Mouse (Mus musculus): Measurements from ENCODE around the gene Rbm38.
A peak's percentile ranks its signal among the peaks of the same experiment; 100 is the strongest.

The Rbm38 gene

DNA sequence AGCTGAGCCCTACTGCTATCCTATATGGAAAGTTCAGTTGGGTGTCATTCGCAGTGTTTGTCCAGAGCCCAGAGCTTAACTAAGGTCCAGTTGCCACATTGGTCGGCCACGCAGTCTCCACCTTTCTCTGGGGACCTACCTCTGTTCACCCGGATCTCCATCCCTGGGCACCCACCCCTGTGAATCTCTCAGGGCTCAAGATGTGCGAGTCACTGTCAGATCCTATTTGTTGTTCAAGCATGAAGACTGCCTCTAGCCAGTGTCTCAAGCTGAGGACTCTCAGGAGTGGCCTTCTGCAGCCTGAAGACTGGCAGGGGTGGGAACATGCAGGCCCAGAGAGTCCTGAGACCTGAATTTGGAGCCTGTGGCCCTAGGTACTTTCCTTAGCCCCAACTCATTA is 15.8 kb downstream of the Rbm38 start:
- no peak for DNase-seq (ENCODE audit: low spot score in 2 of 2)

DNA sequence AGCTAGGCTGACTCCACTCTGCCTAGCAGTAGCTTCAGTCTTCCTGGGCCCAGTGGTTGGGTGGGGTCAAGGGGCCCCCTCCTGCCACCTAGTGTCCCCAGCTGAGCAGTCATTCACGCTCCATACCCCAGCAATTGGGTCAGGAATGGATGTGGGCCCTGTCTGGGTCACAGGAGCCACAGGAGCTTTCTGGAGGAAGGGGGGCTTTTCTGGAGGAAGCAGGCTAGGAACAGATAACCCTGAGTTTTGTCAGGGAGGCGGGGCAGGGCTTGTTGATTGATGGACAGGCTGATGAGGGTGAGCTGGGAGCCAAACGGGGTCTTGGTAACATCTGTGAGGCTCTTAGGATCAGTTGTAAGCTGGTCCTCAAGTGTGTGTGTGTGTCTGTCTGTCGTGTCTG is 16.3 kb downstream of the Rbm38 start:
- no peak for DNase-seq (ENCODE audit: low spot score in 2 of 2)

DNA sequence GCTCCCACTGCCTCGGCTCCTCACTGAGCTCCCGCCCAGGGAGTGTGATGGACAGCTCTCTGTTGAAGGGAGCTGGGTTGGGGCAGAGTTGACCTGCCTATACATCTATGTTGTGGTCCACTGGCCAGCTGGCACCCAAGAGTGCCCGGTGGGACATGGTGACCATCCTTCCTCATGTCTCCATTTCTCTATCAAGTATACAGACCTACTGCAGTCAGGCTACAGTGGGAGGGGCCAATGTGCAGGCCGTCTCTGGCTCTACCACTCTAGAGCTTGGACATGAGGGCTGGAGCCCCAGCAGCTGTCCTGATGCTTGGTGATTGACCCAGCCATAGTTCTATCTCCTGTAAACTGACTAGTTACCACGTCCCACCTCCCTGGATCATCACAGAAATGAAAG is 17.0 kb downstream of the Rbm38 start:
- no peak for DNase-seq (ENCODE audit: low spot score in 2 of 2)

DNA sequence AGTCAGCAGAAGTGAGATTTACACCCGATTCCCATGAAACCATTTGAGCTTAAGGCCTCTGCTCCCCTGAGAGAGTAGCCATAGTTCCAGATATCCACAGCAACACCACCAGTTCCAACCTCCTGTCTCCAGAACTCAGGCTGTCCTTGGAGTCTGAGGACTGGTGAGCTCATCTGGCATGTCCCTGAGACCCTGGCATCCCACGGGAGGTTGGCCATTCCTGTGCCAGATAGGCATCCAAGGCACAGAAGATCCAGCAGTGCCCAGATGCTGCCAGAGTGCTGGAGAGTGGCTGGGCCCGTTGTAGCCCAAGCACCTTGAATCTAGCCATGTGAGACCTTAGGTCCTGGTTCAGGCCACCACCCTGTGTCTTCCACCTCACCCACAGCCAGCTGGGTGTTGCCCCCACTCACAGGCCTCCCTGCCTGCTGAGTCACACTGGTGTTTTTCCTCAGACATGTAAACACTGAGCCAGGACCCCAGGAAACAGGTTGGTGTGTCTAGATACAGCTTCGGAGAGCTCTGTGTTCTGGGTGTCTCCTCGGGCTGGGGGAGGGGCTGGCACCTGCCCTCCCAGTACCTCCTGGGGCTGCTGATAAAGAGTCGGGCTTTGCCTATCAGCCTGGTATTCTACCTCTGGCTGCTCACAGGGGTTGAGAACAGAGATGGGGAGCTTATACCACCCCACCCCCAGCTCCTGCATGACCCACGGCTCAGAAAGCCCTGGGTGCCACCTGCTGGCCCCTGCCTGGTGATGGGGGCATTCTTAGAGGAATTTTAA is 17.7 kb downstream of the Rbm38 start:
- no peak for DNase-seq (ENCODE audit: low spot score in 2 of 2)

DNA sequence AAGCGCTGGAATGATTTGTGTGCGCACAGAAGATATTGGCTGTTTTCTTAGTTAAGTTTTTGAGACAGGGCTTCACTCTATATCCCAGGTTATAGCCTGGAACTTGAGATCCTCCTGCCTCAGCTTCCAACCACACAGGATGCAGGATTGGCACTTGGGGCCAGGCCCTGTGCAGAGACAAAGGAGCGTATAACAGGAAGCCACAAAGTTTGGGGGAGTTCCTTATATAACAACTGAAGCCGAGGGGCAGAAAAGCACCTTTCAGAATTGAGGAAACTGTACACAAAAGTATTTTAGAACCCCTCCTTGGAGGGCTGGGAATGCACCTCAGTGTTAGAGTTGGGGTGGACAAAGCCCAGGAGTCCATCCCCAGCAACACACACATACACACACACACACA is 18.7 kb downstream of the Rbm38 start:
- DNase-seq (ENCODE audit: low spot score in 2 of 2), result no peak

DNA sequence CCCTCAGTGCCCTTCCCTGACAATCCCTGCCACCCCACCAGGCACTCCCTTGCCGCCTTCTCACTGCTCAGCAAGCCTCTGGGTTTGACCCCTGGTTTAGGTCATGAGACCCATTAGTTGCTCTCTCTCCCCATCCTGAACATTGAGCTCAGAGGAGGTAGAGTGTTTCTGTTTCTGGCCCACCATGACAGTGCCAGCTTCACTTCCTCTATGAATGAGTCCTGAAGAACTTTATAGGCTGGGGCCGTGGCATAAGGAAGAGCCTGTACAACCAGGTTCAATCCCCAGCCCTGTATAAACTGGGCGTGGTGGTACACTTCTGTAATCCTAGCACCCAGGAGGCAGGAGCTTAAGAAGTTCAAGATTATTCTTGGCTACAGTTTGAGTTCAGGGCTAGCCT is 20.5 kb downstream of the Rbm38 start:
- DNase-seq (ENCODE audit: low spot score in 2 of 2), result no peak

DNA sequence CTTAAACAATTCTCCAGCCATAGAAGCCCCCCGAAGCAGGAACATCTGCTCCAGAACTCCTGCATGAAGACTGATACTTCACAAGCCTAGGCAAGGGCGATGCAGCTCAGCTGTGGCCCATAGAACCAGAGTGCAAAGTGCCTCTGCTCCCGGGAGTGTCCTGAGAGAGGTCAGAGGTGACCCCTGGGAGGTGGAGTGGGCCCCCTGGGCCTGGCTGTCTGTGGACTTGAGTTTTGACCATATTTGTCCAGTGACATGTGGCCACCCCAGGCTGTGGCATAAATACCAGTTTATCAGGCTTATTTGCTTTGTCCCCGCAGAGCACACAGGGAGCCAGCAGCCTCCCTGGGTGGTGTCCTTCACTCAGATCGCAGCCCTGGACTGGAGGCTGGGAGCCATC is 20.9 kb downstream of the Rbm38 start:
- DNase-seq (ENCODE audit: low spot score in 2 of 2), result no peak

DNA sequence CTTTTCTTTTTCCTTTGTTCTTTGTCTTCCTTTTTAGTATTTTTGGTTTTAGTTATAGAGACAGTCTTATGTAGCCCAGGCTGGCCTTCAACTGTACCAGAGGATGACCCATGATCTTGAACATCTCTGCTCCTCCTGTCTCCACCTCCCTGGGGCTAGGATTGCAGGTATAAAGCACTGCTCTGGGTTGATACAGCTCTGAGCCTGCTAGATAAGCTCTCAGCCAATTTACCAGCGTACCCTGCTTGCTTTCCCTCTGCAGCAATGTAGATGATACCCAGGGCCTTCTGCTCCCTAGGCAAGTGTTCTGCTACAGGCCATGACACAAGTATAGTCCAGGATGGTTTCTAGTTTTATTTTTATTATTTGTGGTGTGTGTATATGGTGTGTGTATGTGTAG is 21.6 kb downstream of the Rbm38 start:
- no peak for DNase-seq (ENCODE audit: low spot score in 2 of 2)

DNA sequence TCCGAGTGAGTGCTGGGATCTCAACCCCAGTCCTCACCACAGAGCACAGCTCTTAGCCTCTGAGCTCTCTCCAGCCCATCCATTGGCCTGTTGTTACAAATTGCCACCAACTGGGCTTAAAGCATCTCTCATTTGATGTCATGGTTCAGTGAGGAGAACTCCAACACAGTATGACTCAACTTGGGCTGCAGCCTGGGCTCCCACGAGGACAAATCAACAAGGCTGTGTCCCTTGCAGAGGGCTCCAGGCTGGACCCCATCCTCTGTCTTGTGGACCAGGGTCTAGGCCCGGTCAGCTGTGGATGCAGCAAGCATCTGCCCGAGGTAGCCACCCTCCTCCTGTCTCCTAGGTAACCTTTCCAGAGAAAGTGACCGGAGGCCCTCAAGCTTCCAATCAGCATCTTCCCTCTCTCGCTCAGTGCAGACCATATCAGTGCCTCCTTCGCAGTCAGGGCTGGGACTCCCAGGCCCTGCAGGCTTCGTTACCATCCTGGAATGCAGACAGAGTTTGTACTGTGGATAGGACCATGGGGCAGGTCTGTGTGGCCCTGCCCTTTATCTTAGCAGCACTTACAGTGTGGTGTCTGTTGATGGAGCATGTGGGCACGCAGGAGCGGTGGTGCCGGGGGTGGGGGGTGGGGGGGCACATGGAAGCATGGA is 22.3 kb downstream of the Rbm38 start:
- no peak for DNase-seq (ENCODE audit: low spot score in 2 of 2)

DNA sequence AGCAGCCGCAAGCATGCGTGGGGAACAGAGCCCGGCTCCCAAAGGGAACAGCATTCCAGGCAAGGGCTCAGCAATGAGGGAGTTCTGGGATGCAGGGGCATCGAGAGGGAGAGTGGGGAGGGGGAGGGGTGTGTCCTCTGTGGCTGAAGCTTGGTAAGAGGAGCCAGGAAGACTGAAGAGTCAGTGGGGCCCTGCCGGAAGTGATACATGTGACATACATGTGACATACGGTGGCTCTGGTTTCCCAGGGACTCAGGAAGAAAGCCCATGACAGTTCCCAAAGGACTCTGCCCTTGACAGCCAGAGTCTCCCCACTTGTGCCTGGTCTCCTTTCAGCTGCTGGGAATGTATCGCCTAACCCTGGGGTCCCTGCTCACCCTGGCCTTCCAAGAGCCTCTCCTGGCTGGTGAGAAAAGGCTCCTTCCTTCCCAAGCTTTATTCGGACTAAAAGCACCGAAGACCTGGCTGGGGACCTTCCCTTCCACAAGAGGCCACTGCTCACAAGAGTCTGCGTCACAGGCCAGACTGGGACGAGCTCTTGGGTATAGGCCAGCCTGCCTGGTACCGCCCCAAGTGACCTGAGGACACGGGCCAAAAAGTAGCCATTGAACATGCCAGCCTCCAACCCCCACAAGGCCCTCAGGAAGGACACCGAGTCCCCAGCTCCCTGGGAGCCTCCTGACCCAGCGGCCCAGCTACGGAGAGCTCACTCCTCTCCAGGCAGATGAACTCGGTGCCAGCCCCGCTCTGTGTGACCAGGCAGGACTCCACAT is 24.1 kb downstream of the Rbm38 start:
- DNase-seq (ENCODE audit: low spot score in 2 of 2), result no peak

DNA sequence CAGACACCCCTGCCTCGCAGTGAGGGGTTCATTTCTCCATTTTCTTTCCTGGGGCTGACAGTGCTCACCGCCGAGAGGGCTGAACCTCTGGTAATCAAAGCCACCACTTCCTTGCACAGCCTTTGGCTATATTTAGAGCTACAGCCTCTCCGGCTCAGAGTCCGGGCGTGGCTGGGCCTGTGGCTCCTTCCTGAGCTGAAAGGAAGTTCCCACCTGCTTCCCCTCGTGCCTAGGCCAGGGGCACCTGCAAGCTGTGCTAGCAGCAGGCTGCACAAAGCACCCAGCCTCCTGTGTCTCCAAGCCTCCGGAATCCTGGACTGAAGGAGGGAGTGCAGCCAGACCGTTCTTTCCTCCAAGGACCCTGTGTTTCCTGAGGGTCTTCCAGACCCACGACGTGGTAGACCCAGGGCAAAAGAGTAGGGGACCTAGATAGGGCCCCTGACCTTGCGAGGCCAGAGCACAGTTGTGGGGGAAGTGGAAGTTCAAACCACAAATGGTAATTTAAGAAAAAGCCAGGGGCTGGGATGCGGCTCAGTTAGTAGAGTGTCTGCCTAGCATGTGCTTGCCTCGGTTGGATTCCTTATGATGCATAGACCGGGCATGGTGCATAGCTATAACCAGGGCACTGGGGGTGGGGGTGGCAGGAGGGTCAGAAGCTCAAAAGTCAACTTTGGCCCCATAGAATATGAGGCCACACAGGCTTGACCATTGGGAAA is 26.4 kb downstream of the Rbm38 start:
- no peak for DNase-seq (ENCODE audit: low spot score in 2 of 2)

DNA sequence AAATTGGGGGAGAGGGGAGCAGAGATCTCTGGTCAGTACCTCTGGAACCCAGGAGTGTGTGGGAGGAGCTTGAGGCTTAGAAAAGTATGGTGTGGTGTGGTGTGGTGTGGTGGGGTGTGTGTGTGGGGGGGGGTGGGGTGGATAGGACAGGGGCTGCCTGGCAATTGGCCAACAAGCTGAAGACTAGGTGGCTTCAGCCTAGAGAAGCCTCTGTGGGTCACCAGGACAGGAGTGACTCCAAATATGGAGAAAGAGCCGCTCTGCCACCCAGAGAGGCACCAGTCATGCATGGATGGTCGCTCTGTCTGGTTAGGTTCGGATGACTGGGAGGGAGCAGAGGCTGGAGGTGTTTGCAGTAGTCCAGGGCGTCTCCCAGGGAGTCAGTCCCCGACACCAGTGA is 27.2 kb downstream of the Rbm38 start:
- no peak for DNase-seq (ENCODE audit: low spot score in 2 of 2)

DNA sequence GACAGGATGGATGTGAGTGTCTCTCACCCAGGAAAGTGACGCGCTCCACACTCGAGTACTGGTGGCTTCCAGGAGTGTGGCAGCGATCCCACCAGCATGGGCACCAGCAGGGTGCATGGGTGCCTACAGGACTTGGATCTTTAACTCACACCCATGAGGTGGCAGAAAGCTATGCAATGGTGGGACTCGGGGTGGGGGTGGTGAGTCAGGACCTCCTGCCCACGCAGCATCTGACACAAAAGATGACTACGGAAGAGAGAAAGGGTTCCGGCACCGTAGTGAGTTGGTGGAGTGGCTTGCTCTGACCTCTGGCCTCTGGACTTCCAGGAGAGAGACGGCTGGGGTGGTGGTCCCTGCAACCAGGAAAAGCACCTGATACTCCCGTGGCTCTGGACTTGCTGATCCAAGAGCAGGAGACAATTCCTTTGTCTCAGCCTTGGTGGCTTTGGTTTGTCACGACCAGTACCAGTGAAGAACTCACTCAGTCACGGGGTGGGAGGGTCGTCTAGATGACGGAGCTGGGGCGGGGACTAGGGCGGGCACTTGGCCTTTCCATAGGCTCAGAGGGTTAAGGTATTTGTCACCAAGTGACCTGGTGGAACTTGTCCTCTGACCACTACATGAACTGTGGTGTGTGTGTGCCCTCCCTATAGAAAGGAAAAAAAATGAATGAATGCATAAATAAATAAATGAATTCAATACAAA is 27.9 kb downstream of the Rbm38 start:
- no peak for DNase-seq (ENCODE audit: low spot score in 2 of 2)

DNA sequence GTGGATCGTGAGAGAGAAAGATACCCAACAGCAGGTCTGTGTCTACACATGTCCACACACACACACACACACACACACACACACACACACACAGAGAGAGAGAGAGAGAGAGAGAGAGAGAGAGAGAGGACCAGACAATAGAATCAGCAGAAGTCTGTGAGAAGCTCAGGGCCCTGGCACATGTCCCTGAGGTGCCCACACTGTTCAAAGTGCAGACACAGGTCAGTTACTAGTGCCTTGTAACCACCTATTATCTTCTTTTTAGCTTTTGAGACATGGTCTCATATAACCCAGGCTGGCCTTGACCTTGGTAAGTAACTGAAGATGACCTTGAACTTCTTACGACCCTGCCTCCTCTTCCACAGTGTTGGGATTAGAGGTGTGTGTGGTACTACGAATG is 28.9 kb downstream of the Rbm38 start:
- no peak for DNase-seq (ENCODE audit: low spot score in 2 of 2)

DNA sequence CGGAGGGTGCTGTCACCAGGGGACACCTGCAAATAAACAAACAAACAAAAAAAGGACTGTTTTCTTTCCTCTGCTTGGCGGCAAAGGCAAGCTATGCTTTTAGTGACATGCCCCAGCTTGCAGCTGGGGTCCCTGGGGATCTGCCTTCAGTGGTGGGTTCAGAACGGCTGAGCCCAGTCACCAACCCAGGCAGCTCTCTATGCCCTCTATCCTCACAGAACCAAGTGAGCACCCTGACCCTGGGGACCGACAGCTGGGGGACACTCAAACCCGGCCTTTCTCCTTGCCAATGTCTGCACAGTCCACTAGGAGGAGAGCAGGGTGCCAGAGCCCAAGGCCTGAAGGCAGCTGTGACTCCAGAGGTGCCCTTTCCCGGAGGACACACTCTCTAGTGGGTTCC is 29.5 kb downstream of the Rbm38 start:
- DNase-seq (ENCODE audit: low spot score in 2 of 2), result no peak

DNA sequence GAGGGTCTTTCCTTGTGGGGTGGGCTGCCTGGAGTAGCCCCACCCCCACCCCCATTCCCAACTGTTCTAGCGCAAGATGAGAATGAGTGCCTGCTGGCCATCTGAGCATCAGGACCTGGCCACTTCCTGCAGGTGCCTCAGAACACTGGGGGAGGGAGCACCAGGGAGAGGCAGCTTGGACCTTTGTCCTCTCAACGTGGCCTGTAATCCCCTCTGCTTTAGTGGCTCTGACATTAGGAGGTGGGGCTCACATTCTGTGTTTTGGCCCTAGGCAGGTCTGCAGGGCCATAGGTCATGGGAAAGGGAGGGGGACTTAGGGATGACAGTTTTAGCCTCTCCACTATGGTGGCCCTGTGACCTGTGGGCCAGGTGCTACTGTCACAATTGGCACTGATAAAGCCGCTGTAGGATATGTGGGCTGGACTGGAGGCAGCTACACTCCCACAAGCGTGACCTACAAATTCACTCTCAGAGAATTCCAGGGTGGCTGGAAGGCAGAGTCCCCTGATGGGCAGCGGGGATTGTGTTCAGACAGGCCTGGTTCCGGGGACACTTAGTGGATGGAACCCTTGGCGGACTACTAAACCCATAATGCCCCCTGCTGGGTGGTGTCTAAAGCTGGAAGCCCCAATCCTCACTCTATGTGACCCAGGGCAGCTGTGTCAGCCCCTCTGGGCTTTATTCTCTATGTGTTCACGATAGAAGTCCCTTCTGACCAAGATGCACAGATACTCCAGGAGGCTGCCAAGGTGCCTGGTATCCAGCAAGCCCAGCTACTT is 30.5 kb downstream of the Rbm38 start:
- no peak for DNase-seq (ENCODE audit: low spot score in 2 of 2)

DNA sequence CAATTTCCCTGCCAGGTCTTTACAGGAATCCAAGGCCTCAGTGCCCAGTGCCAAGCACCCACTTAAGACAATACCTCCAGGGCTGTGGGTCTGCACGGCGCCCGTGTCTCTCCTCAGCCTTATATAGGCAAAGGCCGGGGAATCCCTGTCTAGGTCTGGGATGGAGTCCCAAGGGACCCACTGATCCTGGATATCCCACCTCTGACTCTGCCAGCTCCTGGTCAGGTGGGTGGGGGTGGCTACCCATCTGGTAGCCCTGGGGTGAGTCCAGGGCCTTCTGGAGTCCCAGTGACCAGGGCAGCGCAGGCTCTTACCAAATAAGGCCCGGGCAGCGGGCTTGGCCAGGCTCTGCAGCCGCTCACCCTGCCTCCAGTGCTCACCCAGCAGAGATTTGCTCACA is 32.6 kb downstream of the Rbm38 start:
- DNase-seq (ENCODE audit: low spot score in 2 of 2), result peak in 1 of 2 experiments; percentile 26

DNA sequence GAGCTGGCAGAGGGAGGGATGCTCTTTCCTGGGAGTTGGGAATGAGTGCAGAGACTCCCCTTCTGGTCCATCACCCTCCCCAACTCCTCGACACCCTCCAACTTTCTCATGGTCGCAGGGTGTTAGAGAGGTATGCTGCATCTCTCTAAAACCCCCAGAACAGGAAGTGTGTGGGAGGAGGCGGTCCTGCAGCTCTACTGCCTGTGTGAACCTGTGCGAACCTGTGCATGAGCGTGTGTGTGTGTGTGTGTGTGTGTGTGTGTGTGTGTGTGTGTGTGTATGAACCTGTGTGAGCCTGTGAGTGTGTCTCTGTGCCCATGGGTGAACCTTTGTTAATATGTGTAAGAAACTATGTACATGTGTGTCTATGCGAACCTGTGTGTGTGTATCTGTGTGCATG is 33.5 kb downstream of the Rbm38 start:
- DNase-seq (ENCODE audit: low spot score in 2 of 2), result no peak

DNA sequence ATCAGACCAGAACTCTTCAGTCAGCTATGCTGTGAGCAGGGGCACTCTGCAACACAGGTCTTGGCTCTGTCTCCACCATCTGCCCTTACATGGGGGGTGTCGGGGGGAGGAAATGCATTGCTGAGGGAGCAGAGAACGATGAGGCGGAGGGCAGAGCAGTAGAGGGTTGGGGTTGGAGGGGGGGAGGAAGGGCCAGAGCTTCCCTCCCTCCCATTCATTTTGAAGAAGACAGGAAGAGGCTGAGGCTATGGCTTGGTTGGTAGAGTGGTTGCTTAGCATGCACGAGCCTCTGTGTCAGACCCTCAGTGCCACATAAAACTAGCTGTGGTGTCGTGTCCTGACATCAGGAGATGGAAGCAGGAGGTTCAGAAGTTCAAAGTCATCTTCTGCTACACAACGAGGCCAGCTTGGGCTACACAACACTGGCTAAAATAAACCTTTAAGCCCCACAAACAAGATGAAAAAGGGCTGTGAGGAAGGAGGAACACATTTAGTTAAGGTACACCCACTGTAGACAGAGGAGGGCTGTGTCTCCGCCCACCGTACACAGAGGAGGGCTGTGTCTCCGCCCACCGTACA is 36.1 kb downstream of the Rbm38 start:
- DNase-seq (ENCODE audit: low spot score in 2 of 2), result no peak

DNA sequence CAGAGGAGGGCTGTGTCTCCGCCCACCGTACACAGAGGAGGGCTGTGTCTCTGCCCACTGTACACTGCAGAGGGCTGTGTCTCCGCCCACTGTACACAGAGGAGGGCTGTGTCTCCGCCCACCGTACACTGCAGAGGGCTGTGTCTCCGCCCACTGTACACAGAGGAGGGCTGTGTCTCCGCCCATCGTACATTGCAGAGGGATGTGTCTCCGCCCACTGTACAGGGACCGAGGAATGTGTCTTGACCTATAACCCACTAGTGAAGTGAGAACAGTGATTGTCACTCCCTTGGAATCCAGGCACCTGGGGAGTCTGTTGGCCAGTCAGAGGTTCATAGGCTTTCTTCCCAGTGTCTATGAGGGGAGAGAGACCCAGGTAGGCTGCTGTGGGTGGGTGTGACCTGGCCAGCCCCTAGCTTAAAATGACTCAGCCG is 36.6 kb downstream of the Rbm38 start:
- no peak for DNase-seq (ENCODE audit: low spot score in 2 of 2)
